Mouse (Mus musculus) midbrain, postnatal 0 days (tissue): ENCODE measurements at regions not wholly inside any gene's neighbourhood (a gene's known extent, or its start where the extent isn't known, plus 50 kb on each side); places are given as distances from the start of the nearest gene placed in this dataset.

Experiments
- ATAC-seq: fragments of 200-750 bp; cut with Nextera tagmentation; 2 replicates; pipeline ENCODE4 v1.8.0; 2017; ENCODE audit warnings: moderate number of reproducible peaks, mild to moderate bottlenecking, moderate TSS enrichment, moderate library complexity; ENCODE audit not compliant: low FRiP score
- DNase-seq: peaks from one replicate; pipeline ENCODE4 v3.0.0-alpha.2; 2015; ENCODE audit warnings: low spot score
- H3K27ac ChIP-seq: fragments of 300-500 bp; sonication (generic); 2 replicates; pipeline ENCODE4 v1.5.1; 2014; ENCODE audit warnings: low read depth, mild to moderate bottlenecking, low read length, mixed read lengths
- H3K27me3 ChIP-seq: fragments of 300-500 bp; sonication (generic); 2 replicates; pipeline ENCODE4 v1.6.1; 2014; ENCODE audit warnings: low read length, control low read depth, mixed read lengths; ENCODE audit not compliant: insufficient read depth
- H3K36me3 ChIP-seq: fragments of 300-500 bp; sonication (generic); 2 replicates; pipeline ENCODE4 v1.6.1; 2014; ENCODE audit warnings: low read length, control low read depth, mixed read lengths; ENCODE audit not compliant: insufficient read depth
- H3K4me1 ChIP-seq: fragments of 300-500 bp; sonication (generic); 2 replicates; pipeline ENCODE4 v1.6.1; 2014; ENCODE audit warnings: mild to moderate bottlenecking, control low read depth, antibody characterized with exemption, low read length, mixed read lengths; ENCODE audit not compliant: insufficient read depth
- H3K4me2 ChIP-seq: fragments of 300-500 bp; sonication (generic); 2 replicates; pipeline ENCODE4 v1.6.1; 2014; ENCODE audit warnings: low read depth, mild to moderate bottlenecking, low read length, mixed read lengths; ENCODE audit not compliant: poor library complexity, severe bottlenecking
- H3K4me3 ChIP-seq: fragments of 300-500 bp; sonication (generic); 2 replicates; pipeline ENCODE4 v1.5.1; 2014; ENCODE audit warnings: low read depth, mild to moderate bottlenecking, low read length, moderate library complexity
- H3K9ac ChIP-seq: fragments of 300-500 bp; sonication (generic); replicated peaks from 2 replicates; pipeline ENCODE4 v1.6.1; 2014; ENCODE audit warnings: mild to moderate bottlenecking, low read length, moderate library complexity, mixed read lengths; ENCODE audit not compliant: poor library complexity, severe bottlenecking
- H3K9me3 ChIP-seq: fragments of 300-500 bp; sonication (generic); 2 replicates; pipeline ENCODE4 v1.6.1; 2016; ENCODE audit warnings: low read length, control low read depth
- CTCF ChIP-seq: IDR thresholded peaks from 2 replicates; pipeline ENCODE4 v1.5.1; 2016; ENCODE audit warnings: antibody characterized with exemption, mild to moderate bottlenecking
- WGBS: fragments of 180-500 bp; shearing (Covaris S2); extraction: QIAGEN DNeasy Blood & Tissue Kit; methylation state at CpG from one replicate; pipeline ENCODE4 v1.1.7; 2014; 5-methylcytosine and 5-hydroxymethylcytosine counted together

- Histone ChIP-seq H3K27ac (no peak overlapping the region), H3K4me1 (no peaks in the 10 kb centered on the region), H3K4me2 (no peak overlapping the region), H3K36me3 (no peaks in the 10 kb centered on the region), H3K4me3 (no peak overlapping the region), H3K9ac (no peak overlapping the region), H3K27me3 (no peaks in the 10 kb centered on the region), H3K9me3 (no peaks in the 10 kb centered on the region)
- DNase-seq: no peak
- WGBS: 94% methylated on average over 2 of the region's 2 CpGs
- no peak for ATAC-seq
- TF ChIP-seq CTCF: no peak
Measured at GRCm38 (mm10) chr9:95331275-95331674, 75.2 kb downstream of the Chst2 start.

- Histone ChIP-seq H3K4me3 (no peak overlapping the region), H3K27ac (no peak overlapping the region), H3K36me3 (no peaks in the 10 kb centered on the region), H3K9ac (no peak overlapping the region), H3K27me3 (no peaks in the 10 kb centered on the region), H3K9me3 (no peaks in the 10 kb centered on the region), H3K4me2 (no peak overlapping the region), H3K4me1 (no peaks in the 10 kb centered on the region)
- no peak for TF ChIP-seq CTCF
- WGBS: 91% methylated on average over 7 of the region's 7 CpGs
- no peak for DNase-seq
- ATAC-seq: no peak
Measured at GRCm38 (mm10) chr9:95330097-95330496, 76.4 kb downstream of the Chst2 start.

GRCm38 (mm10) chr9:95329053-95329430 is 77.5 kb downstream of the Chst2 start:
- DNase-seq (no peak), ATAC-seq (no peak)
- WGBS: 89% methylated on average over 9 of the region's 9 CpGs
- Histone ChIP-seq H3K27ac (no peak overlapping the region), H3K4me3 (no peak overlapping the region), H3K9me3 (no peaks in the 10 kb centered on the region), H3K4me2 (no peak overlapping the region), H3K9ac (no peak overlapping the region), H3K27me3 (no peaks in the 10 kb centered on the region), H3K4me1 (no peaks in the 10 kb centered on the region), H3K36me3 (no peaks in the 10 kb centered on the region)
- no peak for TF ChIP-seq CTCF

- H3K27ac ChIP-seq: no peak overlapping the region
- TF ChIP-seq CTCF: no peak
- no peaks in the 10 kb centered on the region for H3K27me3 ChIP-seq
- no peak for DNase-seq
- no peak for ATAC-seq
- WGBS: 77% methylated on average over 11 of the region's 15 CpGs
- H3K9ac ChIP-seq: no peak overlapping the region
- no peaks in the 10 kb centered on the region for H3K36me3 ChIP-seq
- H3K4me2 ChIP-seq: no peak overlapping the region
- H3K4me3 ChIP-seq: no peak overlapping the region
- H3K4me1 ChIP-seq: no peaks in the 10 kb centered on the region
- H3K9me3 ChIP-seq: no peaks in the 10 kb centered on the region
Measured at GRCm38 (mm10) chr9:95328261-95329052, 78.1 kb downstream of the Chst2 start.

- no peaks in the 10 kb centered on the region for H3K27me3 ChIP-seq
- H3K4me1 ChIP-seq: no peaks in the 10 kb centered on the region
- H3K36me3 ChIP-seq: no peaks in the 10 kb centered on the region
- H3K9ac ChIP-seq: no peak overlapping the region
- DNase-seq: no peak
- H3K4me3 ChIP-seq: no peak overlapping the region
- WGBS: 47% methylated on average over 3 of the region's 3 CpGs
- no peak for TF ChIP-seq CTCF
- H3K9me3 ChIP-seq: no peaks in the 10 kb centered on the region
- no peak for ATAC-seq
- H3K4me2 ChIP-seq: no peak overlapping the region
- H3K27ac ChIP-seq: no peak overlapping the region
Measured at GRCm38 (mm10) chr9:95327771-95328170, 78.8 kb downstream of the Chst2 start.

- Histone ChIP-seq H3K9me3 (no peaks in the 10 kb centered on the region), H3K36me3 (no peaks in the 10 kb centered on the region), H3K9ac (no peak overlapping the region), H3K4me1 (no peaks in the 10 kb centered on the region), H3K27ac (no peak overlapping the region), H3K4me3 (no peak overlapping the region), H3K4me2 (no peak overlapping the region), H3K27me3 (no peaks in the 10 kb centered on the region)
- 18% methylated on average over 7 of the region's 7 CpGs for WGBS
- TF ChIP-seq CTCF: no peak
- no peak for ATAC-seq
- no peak for DNase-seq
Measured at GRCm38 (mm10) chr9:95323622-95324021, 82.9 kb downstream of the Chst2 start.
